Mouse (Mus musculus) c-Kit-positive CD71-positive TER-119-negative erythroid progenitor cells, embryonic 14.5 days (primary cell): ENCODE results near the gene Gna11.

Source experiments
- DNase-seq: peaks from one replicate; pipeline ENCODE4 v3.0.0-alpha.2; 2013; ENCODE audit warnings: low read depth

Gna11 gene

GRCm38 (mm10) chr10:81485060-81485449, 59.9 kb downstream of the Gna11 start:
- no peak for DNase-seq

- DNase-seq, result no peak
Measured at GRCm38 (mm10) chr10:81484441-81485059, 60.4 kb downstream of the Gna11 start.

DNA sequence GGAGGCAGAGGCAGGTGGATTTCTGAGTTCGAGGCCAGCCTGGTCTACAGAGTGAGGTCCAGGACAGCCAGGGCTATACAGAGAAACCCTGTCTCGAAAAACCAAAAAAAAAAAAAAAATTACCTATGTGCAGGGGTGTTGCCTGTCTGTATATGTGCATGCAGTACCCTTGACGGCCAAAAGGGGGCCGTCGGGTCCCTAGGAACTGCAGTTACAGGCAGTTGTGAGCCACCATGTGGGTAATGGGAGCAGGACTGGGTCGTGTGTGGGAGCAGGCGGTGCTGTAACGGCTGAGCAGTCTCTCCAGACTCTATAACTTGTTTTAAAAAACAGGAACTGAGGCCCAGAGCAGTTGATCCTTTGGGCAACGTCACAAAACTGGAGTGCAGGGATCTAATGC, 61.0 kb downstream of the Gna11 start:
- no peak for DNase-seq

GRCm38 (mm10) chr10:81482533-81482889, 62.5 kb downstream of the Gna11 start, which contains the start of gene Celf5:
Gene Celf5, minus strand, starts transcription at chr10:81482709.
- DNase-seq, result no peak

GRCm38 (mm10) chr10:81481605-81482532, 63.1 kb downstream of the Gna11 start:
- no peak for DNase-seq
